Mouse (Mus musculus) liver, postnatal 0 days (tissue): ENCODE measurements around the gene Dlk1.

Source experiments
- CTCF ChIP-seq: sonication (generic); IDR thresholded peaks from 2 replicates; pipeline ENCODE4 v1.5.1; 2016; ENCODE audit warnings: antibody characterized with exemption, low read depth
- EP300 ChIP-seq: IDR thresholded peaks from 2 replicates; pipeline ENCODE4 v1.6.1; 2016; ENCODE audit warnings: antibody characterized with exemption, low read depth, mild to moderate bottlenecking

- TF ChIP-seq CTCF: no peak
- no peak for TF ChIP-seq EP300
These were observed 17.2 kb downstream of the Dlk1 start for GRCm38 (mm10) chr12:109469793-109470192.
